Mouse (Mus musculus) hindbrain, embryonic 16.5 days (tissue): ENCODE measurements around the gene Isg20l2. TPM values are rescaled to one million over a fixed set of nuclear protein-coding genes. Genes with fewer than 3 reads are reported as not detected.

Source experiments
- ATAC-seq: fragments of 200-750 bp; cut with Nextera tagmentation; 2 replicates; pipeline ENCODE4 v1.8.0; 2017; ENCODE audit warnings: moderate TSS enrichment, moderate library complexity
- H3K27ac ChIP-seq: fragments of 300-500 bp; sonication (generic); 2 replicates; pipeline ENCODE4 v1.5.1; 2014; ENCODE audit warnings: low read depth, mild to moderate bottlenecking, control low read depth, low read length, moderate library complexity
- H3K27me3 ChIP-seq: fragments of 300-500 bp; sonication (generic); replicated peaks from 2 replicates; pipeline ENCODE4 v1.6.1; 2014; ENCODE audit warnings: low read length; ENCODE audit not compliant: control insufficient read depth, insufficient read depth
- H3K36me3 ChIP-seq: fragments of 300-500 bp; sonication (generic); 2 replicates; pipeline ENCODE4 v1.6.1; 2014; ENCODE audit warnings: mild to moderate bottlenecking, low read length, moderate library complexity, mixed read lengths; ENCODE audit not compliant: control insufficient read depth, insufficient read depth
- H3K4me1 ChIP-seq: fragments of 300-500 bp; sonication (generic); 2 replicates; pipeline ENCODE4 v1.6.1; 2014; ENCODE audit warnings: low read depth, low read length; ENCODE audit not compliant: control insufficient read depth, insufficient read depth
- H3K4me2 ChIP-seq: fragments of 300-500 bp; sonication (generic); 2 replicates; pipeline ENCODE4 v1.6.1; 2014; ENCODE audit warnings: mild to moderate bottlenecking, low read length, control low read depth, moderate library complexity
- H3K4me3 ChIP-seq: fragments of 300-500 bp; sonication (generic); 2 replicates; pipeline ENCODE4 v1.5.1; 2014; ENCODE audit warnings: mild to moderate bottlenecking, low read length, control low read depth, moderate library complexity
- H3K9ac ChIP-seq: fragments of 300-500 bp; sonication (generic); 2 replicates; pipeline ENCODE4 v1.6.1; 2014; ENCODE audit warnings: low read depth, mild to moderate bottlenecking, control low read depth, low read length, moderate library complexity
- H3K9me3 ChIP-seq: fragments of 300-500 bp; sonication (generic); 2 replicates; pipeline ENCODE4 v1.6.1; 2014; ENCODE audit warnings: mild to moderate bottlenecking, low read length, moderate library complexity; ENCODE audit not compliant: control insufficient read depth
- WGBS: fragments of 180-500 bp; shearing (Covaris S2); extraction: QIAGEN DNeasy Blood & Tissue Kit; methylation state at CpG from one replicate; pipeline ENCODE4 v1.1.7; 2014; 5-methylcytosine and 5-hydroxymethylcytosine counted together
- polyA plus RNA-seq: library from polyadenylated mRNA; unstranded; fragments of >200 nt; fragmentation: Nextera tagmentation; extraction: Ambion mirVana; gene quantifications from 2 replicates; pipeline ENCODE4 v1.2.1, GENCODE M21; 2015

Gene Isg20l2
- polyA plus RNA-seq, 1 experiment from 2014 or later, result 22.7 TPM

DNA sequence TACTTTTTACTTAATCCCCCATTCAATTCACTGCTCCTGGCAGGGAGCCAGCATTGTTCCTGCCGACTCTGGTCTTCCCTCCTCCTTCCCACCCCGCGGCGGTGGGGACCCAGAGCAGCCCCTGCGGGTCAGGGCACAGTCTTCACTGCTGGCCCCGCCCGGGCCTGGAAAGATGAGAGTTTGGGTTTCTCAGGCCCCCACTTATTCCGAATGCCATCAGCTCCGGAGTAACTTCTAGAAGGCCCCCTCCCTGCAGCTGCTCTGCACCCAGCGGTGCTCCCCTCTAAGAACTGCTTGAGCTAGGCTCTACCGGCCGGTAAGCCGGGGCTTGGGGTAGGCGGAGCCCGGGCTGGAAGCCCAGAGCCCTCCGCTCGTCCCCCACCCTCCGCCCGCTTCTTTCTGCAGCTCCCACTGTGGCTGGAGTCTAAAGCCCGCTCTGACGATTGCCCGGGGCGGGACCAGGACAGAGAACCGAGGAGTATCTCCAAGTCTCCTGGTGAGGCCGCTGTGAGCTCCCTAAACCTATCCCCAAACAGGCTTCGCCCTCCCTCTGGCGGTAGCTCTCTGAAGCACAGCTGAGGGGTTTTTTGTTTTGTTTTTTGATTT, 30.6 kb downstream of the Isg20l2 start:
- WGBS, result under 1% methylated on average over 25 of the region's 27 CpGs
- no peaks in the 10 kb centered on the region for H3K9me3 ChIP-seq
- peak; percentile 98 for ATAC-seq
- no peaks in the 10 kb centered on the region for H3K27me3 ChIP-seq
- H3K4me1 ChIP-seq, result no peaks in the 10 kb centered on the region; the same call in 1 of the 2 replicates
- no peaks in the 10 kb centered on the region for H3K36me3 ChIP-seq
- H3K27ac ChIP-seq, result peak overlapping the region; percentile 70
- peak overlapping the region; percentile 51 for H3K4me3 ChIP-seq
- H3K9ac ChIP-seq, result peak overlapping the region; percentile 51
- peak overlapping the region; percentile 63 for H3K4me2 ChIP-seq

DNA sequence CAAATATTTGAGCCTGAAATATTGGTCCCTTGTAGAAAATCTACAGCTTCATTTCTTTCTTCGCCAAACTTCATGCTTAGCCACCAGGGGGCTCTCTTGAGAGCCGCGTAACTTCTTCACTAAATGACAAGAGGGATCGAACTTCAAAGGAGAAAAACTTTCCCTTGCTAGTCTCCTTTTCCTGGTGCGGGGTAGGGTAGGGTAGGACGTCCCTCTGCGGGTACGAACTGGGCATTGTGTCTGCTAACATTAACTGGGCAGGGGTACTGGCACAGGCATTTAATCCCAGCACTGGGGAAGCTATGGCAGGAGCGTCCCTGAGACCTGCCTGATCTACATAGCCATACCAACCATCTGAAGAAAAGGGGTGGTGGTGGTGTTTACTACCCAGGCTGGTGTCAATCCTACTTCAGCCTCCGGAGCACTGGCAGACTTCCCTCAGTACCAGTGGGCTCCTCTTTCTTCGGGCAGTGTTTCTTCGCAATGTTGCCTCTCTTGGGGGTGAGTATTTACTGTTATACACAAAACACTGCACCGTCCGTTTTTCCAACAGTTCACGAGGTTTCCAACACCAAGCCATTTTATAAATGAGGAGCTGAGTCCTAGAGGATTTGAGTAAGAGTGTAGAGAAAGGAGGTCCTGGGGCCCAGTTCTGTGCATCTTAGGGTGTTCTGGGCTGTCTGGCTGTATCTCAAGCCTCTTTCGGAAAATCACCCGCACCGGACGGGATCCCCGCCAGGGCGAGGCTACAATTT, 40.2 kb downstream of the Isg20l2 start:
- H3K9ac ChIP-seq, result no peak overlapping the region
- ATAC-seq, result no peak
- under 1% methylated on average over 21 of the region's 21 CpGs for WGBS
- no peaks in the 10 kb centered on the region; the same call in 1 of the 2 replicates for H3K27me3 ChIP-seq
- H3K27ac ChIP-seq, result peak overlapping the region; percentile 40; the same call in 1 of the 2 replicates
- H3K4me1 ChIP-seq, result peaks cover 26% of the 10 kb centered on the region
- no peaks in the 10 kb centered on the region for H3K36me3 ChIP-seq
- peak overlapping the region; percentile 50 for H3K4me3 ChIP-seq
- peak overlapping the region; percentile 79 for H3K4me2 ChIP-seq
- no peaks in the 10 kb centered on the region for H3K9me3 ChIP-seq

DNA sequence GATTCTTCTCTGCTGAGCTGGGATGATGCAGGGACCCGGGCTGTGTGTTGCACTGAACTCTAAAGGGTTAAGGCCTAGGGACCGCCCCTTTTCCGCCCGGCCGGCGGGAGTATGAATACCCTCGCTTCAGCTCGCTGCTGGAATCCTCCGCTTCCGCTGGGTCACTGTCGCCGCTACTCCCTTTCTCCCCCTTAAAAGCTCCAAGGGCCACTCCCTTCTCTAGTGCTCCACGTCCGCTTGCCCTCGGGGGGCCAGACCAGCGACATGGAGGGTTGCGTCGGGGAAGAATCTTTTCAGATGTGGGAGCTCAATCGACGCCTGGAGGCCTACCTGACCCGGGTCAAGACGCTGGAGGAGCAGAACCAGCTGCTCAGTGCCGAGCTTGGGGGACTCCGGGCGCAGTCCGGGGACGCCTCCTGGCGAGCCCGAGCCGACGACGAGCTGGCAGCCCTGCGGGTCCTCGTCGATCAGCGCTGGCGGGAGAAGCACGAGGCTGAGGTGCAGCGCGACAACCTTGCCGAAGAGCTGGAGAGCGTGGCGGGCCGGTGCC, 40.9 kb downstream of the Isg20l2 start, which contains the start of gene Nes:
TSS of gene Nes (plus strand) at position 140 of the 550 bp plus-strand sequence.
- peaks cover 26% of the 10 kb centered on the region for H3K4me1 ChIP-seq
- H3K4me3 ChIP-seq, result peak within 1 kb of the TSS; percentile 50
- peak within 1 kb of the TSS; percentile 58 for H3K9ac ChIP-seq
- no peaks in the 10 kb centered on the region for H3K36me3 ChIP-seq
- no peaks in the 10 kb centered on the region for H3K9me3 ChIP-seq
- peak within 1 kb of the TSS; percentile 57 for H3K27ac ChIP-seq
- peak; percentile 64 for ATAC-seq
- 0% methylated on average over 39 of the region's 44 CpGs for WGBS
- H3K4me2 ChIP-seq, result peak within 1 kb of the TSS; percentile 79
- no peaks in the 10 kb centered on the region; the same call in 1 of the 2 replicates for H3K27me3 ChIP-seq

DNA sequence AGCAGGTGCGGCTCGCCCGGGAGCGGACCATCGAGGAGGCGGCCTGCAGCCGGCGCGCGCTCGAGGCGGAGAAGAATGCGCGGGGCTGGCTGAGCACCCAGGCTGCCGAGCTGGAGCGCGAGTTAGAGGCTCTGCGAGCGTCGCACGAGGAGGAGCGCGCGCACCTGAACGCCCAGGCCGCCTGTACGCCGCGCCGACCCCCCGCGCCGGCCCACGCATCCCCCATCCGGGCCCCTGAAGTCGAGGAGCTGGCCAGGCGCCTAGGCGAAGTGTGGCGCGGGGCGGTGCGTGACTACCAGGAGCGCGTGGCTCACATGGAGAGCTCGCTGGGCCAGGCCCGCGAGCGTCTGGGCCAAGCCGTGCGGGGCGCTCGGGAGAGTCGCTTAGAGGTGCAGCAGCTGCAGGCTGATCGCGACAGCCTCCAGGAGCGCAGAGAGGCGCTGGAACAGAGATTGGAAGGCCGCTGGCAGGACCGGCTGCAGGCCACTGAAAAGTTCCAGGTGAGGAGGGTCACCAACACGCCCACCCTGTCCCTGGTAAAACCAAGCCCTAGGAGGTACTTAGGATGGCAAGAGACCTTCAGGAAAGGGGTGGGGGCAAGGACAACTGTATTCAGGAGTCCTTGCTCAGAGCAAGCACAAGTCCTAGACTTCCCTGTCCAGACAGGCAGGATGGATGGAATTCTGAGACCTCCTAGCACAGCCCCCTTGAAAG, 41.5 kb downstream of the Isg20l2 start:
- WGBS, result under 1% methylated on average over 43 of the region's 60 CpGs

DNA sequence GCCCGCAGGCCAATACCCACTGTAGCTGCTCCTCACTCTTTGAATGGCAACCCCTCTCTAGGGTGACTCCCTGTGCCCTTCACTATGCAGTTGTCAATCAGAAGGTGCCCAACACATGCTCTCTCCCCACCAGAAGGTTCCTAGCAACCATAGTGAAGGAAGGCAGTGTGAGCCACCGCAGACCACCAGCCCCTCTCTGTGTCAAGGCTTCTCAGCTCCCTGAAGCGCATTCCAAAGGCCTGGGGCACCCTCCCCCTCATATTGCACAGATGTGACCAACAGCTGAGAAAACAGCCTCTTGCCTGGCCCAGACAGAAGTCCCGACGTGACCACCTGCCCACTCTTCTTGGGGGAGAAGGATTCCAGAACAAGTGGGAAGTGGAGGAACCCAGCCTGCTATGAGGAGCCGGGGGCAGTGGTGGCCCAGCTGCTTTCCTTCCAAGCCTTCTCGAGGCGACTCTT, 42.1 kb downstream of the Isg20l2 start:
- Histone ChIP-seq H3K4me3 (peak overlapping the region; percentile 50), H3K27ac (peak overlapping the region; percentile 37), H3K4me2 (peak overlapping the region; percentile 79), H3K9ac (peak overlapping the region; percentile 58; the same call in 1 of the 2 replicates), H3K9me3 (no peaks in the 10 kb centered on the region), H3K4me1 (peaks cover 26% of the 10 kb centered on the region), H3K36me3 (no peaks in the 10 kb centered on the region), H3K27me3 (no peaks in the 10 kb centered on the region; the same call in 1 of the 2 replicates)
- 6% methylated on average over 8 of the region's 8 CpGs for WGBS
- ATAC-seq, result peak; percentile 58

More for the DNA sequence above, 41.5 kb downstream of the Isg20l2 start:
- Histone ChIP-seq H3K36me3 (no peaks in the 10 kb centered on the region), H3K4me1 (peaks cover 26% of the 10 kb centered on the region), H3K9me3 (no peaks in the 10 kb centered on the region), H3K4me3 (peak overlapping the region; percentile 50), H3K9ac (peak overlapping the region; percentile 58), H3K4me2 (peak overlapping the region; percentile 79), H3K27me3 (no peaks in the 10 kb centered on the region; the same call in 1 of the 2 replicates), H3K27ac (peak overlapping the region; percentile 57)
- ATAC-seq, result no peak

DNA sequence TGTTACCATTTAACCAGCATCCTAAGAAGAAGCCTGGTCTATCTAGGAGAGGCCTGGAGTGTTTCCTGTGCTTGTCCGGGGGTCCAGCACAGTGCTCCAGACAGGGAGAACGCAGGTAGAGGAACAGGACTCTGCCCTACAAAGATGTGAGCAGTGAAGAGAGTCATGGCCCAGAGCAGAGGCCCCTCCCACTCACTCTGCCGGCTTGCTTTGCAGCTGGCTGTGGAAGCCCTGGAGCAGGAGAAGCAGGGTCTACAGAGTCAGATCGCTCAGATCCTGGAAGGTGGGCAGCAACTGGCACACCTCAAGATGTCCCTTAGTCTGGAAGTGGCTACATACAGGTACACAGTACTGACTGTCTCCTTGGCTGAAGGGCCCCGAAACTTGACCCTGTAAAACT, 42.7 kb downstream of the Isg20l2 start:
- Histone ChIP-seq H3K4me1 (peaks cover 26% of the 10 kb centered on the region), H3K27ac (no peak overlapping the region), H3K4me3 (peak overlapping the region; percentile 50), H3K9me3 (no peaks in the 10 kb centered on the region), H3K27me3 (no peaks in the 10 kb centered on the region; the same call in 1 of the 2 replicates), H3K4me2 (peak overlapping the region; percentile 79), H3K9ac (peak overlapping the region; percentile 1; the same call in 1 of the 2 replicates), H3K36me3 (no peaks in the 10 kb centered on the region)
- WGBS, result 22% methylated on average over 5 of the region's 5 CpGs
- ATAC-seq, result no peak

DNA sequence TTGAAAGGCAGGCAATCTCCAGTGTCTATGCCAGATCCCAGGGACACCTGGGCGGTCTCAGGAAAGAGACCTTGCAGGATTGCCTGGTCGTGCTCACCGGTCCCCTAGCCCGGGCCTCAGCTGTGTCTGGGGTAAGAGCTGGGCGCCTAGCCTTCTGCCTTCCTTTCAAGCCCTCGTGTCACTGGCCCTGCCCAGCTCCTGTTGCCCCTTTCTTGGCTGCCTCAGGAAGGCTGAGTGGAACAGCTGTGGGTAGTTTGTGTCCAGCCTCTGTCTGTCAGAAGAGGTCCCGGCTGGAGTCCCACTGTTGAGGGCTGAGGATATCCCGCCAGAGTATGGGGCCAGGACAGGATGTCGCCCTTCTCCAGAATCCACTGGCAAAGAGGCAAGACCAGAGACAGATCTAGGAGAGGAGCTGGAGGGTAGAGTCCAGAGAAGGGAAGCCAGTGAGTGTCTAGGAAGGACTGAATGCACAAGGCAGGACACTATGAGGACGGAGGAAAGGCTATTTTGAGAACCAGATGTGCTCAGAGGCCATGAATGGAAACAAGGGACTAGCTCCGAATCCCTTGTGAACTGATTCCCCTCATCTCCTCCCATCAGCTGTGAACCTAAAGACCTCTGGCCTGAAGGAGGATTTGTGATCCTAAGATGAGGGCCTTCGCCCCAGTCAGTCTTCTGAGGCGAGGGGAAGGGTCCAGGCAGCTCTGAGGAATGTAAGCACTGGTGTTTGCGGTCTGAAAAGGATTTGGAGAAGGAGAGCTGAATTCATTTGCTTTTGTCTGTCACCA, 43.7 kb downstream of the Isg20l2 start:
- peak overlapping the region; percentile 50 for H3K4me3 ChIP-seq
- H3K27ac ChIP-seq, result peak overlapping the region; percentile 79
- WGBS, result 12% methylated on average over 14 of the region's 14 CpGs
- no peaks in the 10 kb centered on the region; the same call in 1 of the 2 replicates for H3K27me3 ChIP-seq
- H3K9me3 ChIP-seq, result no peaks in the 10 kb centered on the region
- 0 out of 2 replicates have a peak, but pooled peaks have one; percentile 6 for ATAC-seq
- no peaks in the 10 kb centered on the region for H3K36me3 ChIP-seq
- peak overlapping the region; percentile 41 for H3K9ac ChIP-seq
- peaks cover 26% of the 10 kb centered on the region for H3K4me1 ChIP-seq
- H3K4me2 ChIP-seq, result peak overlapping the region; percentile 79

DNA sequence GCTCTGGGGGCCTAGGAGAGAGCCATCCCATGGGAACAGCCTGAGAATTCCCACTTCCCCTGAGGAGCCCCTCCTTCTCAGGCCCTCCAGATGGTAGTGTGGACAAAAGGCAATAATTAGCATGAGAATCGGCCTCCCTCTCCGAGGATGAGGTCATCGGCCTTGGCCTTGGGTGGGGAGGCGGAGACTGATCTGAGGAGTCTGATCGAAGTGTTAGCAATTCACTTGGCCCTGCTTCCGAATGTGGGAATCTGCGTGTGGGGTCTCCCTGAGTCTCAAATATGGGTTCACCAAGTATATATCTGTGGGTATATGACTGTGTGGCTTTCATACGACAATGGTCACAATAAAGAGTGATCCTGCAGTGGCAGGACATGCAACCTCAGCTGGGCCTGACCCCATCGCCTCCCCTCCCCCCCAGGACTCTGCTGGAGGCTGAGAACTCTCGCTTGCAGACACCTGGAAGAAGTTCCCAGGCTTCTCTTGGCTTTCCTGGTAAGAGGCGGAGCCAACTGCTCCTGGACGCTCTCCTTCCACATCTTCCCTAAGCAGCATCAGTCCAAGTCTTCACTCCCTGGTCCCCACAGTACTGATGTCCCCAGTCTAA, 44.4 kb downstream of the Isg20l2 start:
- H3K4me3 ChIP-seq, result peak overlapping the region; percentile 10
- H3K9ac ChIP-seq, result peak overlapping the region; percentile 41; the same call in 1 of the 2 replicates
- ATAC-seq, result peak; percentile 45
- peak overlapping the region; percentile 79 for H3K27ac ChIP-seq
- H3K4me1 ChIP-seq, result peaks cover 26% of the 10 kb centered on the region
- 11% methylated on average over 12 of the region's 12 CpGs for WGBS
- no peaks in the 10 kb centered on the region for H3K9me3 ChIP-seq
- H3K27me3 ChIP-seq, result no peaks in the 10 kb centered on the region; the same call in 1 of the 2 replicates
- H3K4me2 ChIP-seq, result peak overlapping the region; percentile 79
- no peaks in the 10 kb centered on the region for H3K36me3 ChIP-seq
